In genomic region chr4:99385381-99385780, GRCm38 (mm10) we compare ENCODE assay signal across 20 mouse cellular contexts.
DNase-seq lines count a peak whose midpoint lies in the region; ATAC-seq lines count a peak whose summit lies in the region.
"Had no signal": no experiment of that assay in that cellular context is flagged by ENCODE, and none has a peak within 500 bp of the region (broad histone marks: within the 10 kb centered on the region; RNA-seq: fewer than 3 reads in every experiment).

No protein-coding gene starts in this region.

- H3K36me3 ChIP-seq in heart, embryonic 12.5 days, result no peaks in the 10 kb centered on the region
- H3K36me3 ChIP-seq in neural tube, embryonic 12.5 days, result no peaks in the 10 kb centered on the region
- H3K36me3 ChIP-seq in neural tube, embryonic 15.5 days, result no peaks in the 10 kb centered on the region
- H3K36me3 ChIP-seq: embryonic facial prominence, embryonic 13.5 days; G1E; hindbrain, embryonic 15.5 days; liver, embryonic 12.5 days; midbrain, embryonic 12.5 days had no signal

- ATAC-seq in heart, embryonic 12.5 days (ENCODE audit: insufficient number of reproducible peaks, low FRiP score), result no peak
- ATAC-seq in neural tube, embryonic 12.5 days (ENCODE audit: low FRiP score, low read depth), result peak; percentile 29; the same call in 1 of the 2 replicates
- ATAC-seq in neural tube, embryonic 15.5 days (ENCODE audit: low FRiP score), result no peak
- ATAC-seq: CD4-positive, CD25-positive, alpha-beta regulatory T cell, adult 4 months; liver, embryonic 12.5 days had no signal

- no peak overlapping the region for H3K27ac ChIP-seq in heart, embryonic 12.5 days (ENCODE audit: poor library complexity, severe bottlenecking)
- H3K27ac ChIP-seq in neural tube, embryonic 12.5 days, result no peak overlapping the region
- H3K27ac ChIP-seq in neural tube, embryonic 15.5 days (replicated peaks), result no peak overlapping the region
- H3K27ac ChIP-seq: embryonic facial prominence, embryonic 13.5 days; heart, adult 2 months; hindbrain, embryonic 15.5 days; liver, embryonic 12.5 days; midbrain, embryonic 12.5 days had no signal

- H3K9me3 ChIP-seq in heart, embryonic 12.5 days (replicated peaks), result no peaks in the 10 kb centered on the region
- H3K9me3 ChIP-seq in neural tube, embryonic 12.5 days, result no peaks in the 10 kb centered on the region
- H3K9me3 ChIP-seq in neural tube, embryonic 15.5 days (replicated peaks), result no peaks in the 10 kb centered on the region
- H3K9me3 ChIP-seq: embryonic facial prominence, embryonic 13.5 days; hindbrain, embryonic 15.5 days; liver, embryonic 12.5 days; midbrain, embryonic 12.5 days had no signal

- DNase-seq in heart, adult 11 months, result peak; percentile 80
- peak; percentile 22 for DNase-seq in embryo, embryonic 9.5 days (ENCODE audit: extremely low spot score)
- DNase-seq in B cell, adult 2 months, result no peak
- no peak for DNase-seq in layer of hippocampus, adult 8-10 months (ENCODE audit: low spot score in 2 of 2)
- DNase-seq: cerebellum, postnatal 10 days; heart, adult 2 months; kidney, adult 11 months; kidney, postnatal 10 days; lung, embryonic 14.5 days; lung, postnatal 4 days; right cerebral cortex, postnatal 25 days had no signal

- no peak overlapping the region for H3K4me3 ChIP-seq in heart, embryonic 12.5 days
- H3K4me3 ChIP-seq in neural tube, embryonic 12.5 days, result no peak overlapping the region
- no peak overlapping the region for H3K4me3 ChIP-seq in neural tube, embryonic 15.5 days (replicated peaks)
- H3K4me3 ChIP-seq: embryonic facial prominence, embryonic 13.5 days; heart, adult 2 months; hindbrain, embryonic 15.5 days; liver, embryonic 12.5 days; midbrain, embryonic 12.5 days had no signal

- no peaks in the 10 kb centered on the region for H3K27me3 ChIP-seq in heart, embryonic 12.5 days (replicated peaks)
- H3K27me3 ChIP-seq in neural tube, embryonic 12.5 days (replicated peaks), result 0 out of 2 replicates have a peak, but pooled peaks cover 8% of the 10 kb centered on the region
- peaks cover 17% of the 10 kb centered on the region for H3K27me3 ChIP-seq in neural tube, embryonic 15.5 days (replicated peaks)
- H3K27me3 ChIP-seq: embryonic facial prominence, embryonic 13.5 days; liver, embryonic 12.5 days had no signal

- WGBS in heart, embryonic 12.5 days, result 29% methylated on average over 8 of the region's 8 CpGs
- 17% methylated on average over 8 of the region's 8 CpGs for WGBS in neural tube, embryonic 12.5 days
- 11% methylated on average over 8 of the region's 8 CpGs for WGBS in neural tube, embryonic 15.5 days

- no peak overlapping the region for H3K9ac ChIP-seq in heart, embryonic 12.5 days
- no peak overlapping the region for H3K9ac ChIP-seq in neural tube, embryonic 12.5 days
- H3K9ac ChIP-seq in neural tube, embryonic 15.5 days (replicated peaks), result no peak overlapping the region
- H3K9ac ChIP-seq: embryonic facial prominence, embryonic 13.5 days; hindbrain, embryonic 15.5 days; liver, embryonic 12.5 days; lung, embryonic 14.5 days; midbrain, embryonic 12.5 days had no signal

- H3K4me1 ChIP-seq in heart, embryonic 12.5 days (replicated peaks), result no peaks in the 10 kb centered on the region
- no peaks in the 10 kb centered on the region; the same call in 1 of the 2 replicates for H3K4me1 ChIP-seq in neural tube, embryonic 12.5 days
- H3K4me1 ChIP-seq in neural tube, embryonic 15.5 days, result no peaks in the 10 kb centered on the region
- H3K4me1 ChIP-seq: liver, embryonic 12.5 days had no signal

- no peak overlapping the region for H3K4me2 ChIP-seq in heart, embryonic 12.5 days
- no peak overlapping the region for H3K4me2 ChIP-seq in neural tube, embryonic 12.5 days (replicated peaks)
- no peak overlapping the region for H3K4me2 ChIP-seq in neural tube, embryonic 15.5 days
- H3K4me2 ChIP-seq: embryonic facial prominence, embryonic 13.5 days; hindbrain, embryonic 15.5 days; liver, embryonic 12.5 days; lung, embryonic 14.5 days; midbrain, embryonic 12.5 days had no signal

Comparison
In these comparisons a context has a peak if more than half of its experiments do, and no peak if none do; other contexts are left out.
1. DNase-seq: peak in heart, adult 11 months (single experiment) and embryo, embryonic 9.5 days (single experiment); none in B cell, adult 2 months (0 of 2) and layer of hippocampus, adult 8-10 months (0 of 2).